Mouse (Mus musculus) erythroblast, embryonic 14.5 days (primary cell): Measurements from ENCODE around the gene Arl4a.

ENCODE experiments used
- GATA1 ChIP-seq: IDR thresholded peaks from 2 replicates; pipeline ENCODE4 v1.6.1; 2012; ENCODE audit warnings: low read length, inconsistent platforms, mixed read lengths
- TAL1 ChIP-seq: IDR thresholded peaks from 3 replicates; pipeline ENCODE4 v1.6.1; 2012; ENCODE audit warnings: low read length, inconsistent platforms, mixed read lengths

GRCm38 (mm10) chr12:40035506-40035905 is 2.3 kb downstream of the Arl4a start:
- TF ChIP-seq TAL1 (no peak), GATA1 (no peak)
